Mouse (Mus musculus) embryonic facial prominence, embryonic 12.5 days (tissue): ENCODE data around the gene Glp2r. TPM values are rescaled to one million over a fixed set of nuclear protein-coding genes. Genes with fewer than 3 reads are reported as not detected.

Source experiments
- ATAC-seq: fragments of 200-750 bp; cut with Nextera tagmentation; 2 replicates; pipeline ENCODE4 v1.8.0; 2017; ENCODE audit not compliant: insufficient number of reproducible peaks, insufficient read depth, low FRiP score, low TSS enrichment
- H3K27ac ChIP-seq: fragments of 300-500 bp; sonication (generic); 2 replicates; pipeline ENCODE4 v1.5.1; 2016; ENCODE audit warnings: mild to moderate bottlenecking
- H3K27me3 ChIP-seq: fragments of 300-500 bp; sonication (generic); 2 replicates; pipeline ENCODE4 v1.6.1; 2016; ENCODE audit warnings: mild to moderate bottlenecking, moderate library complexity
- H3K36me3 ChIP-seq: fragments of 300-500 bp; sonication (generic); 2 replicates; pipeline ENCODE4 v1.6.1; 2016; ENCODE audit warnings: mild to moderate bottlenecking
- H3K4me1 ChIP-seq: fragments of 300-500 bp; sonication (generic); 2 replicates; pipeline ENCODE4 v1.6.1; 2016
- H3K4me2 ChIP-seq: fragments of 300-500 bp; sonication (generic); replicated peaks from 2 replicates; pipeline ENCODE4 v1.6.1; 2016; ENCODE audit warnings: mild to moderate bottlenecking, moderate library complexity
- H3K4me3 ChIP-seq: fragments of 300-500 bp; sonication (generic); 2 replicates; pipeline ENCODE4 v1.5.1; 2016; ENCODE audit warnings: mild to moderate bottlenecking
- H3K9ac ChIP-seq: fragments of 300-500 bp; sonication (generic); 2 replicates; pipeline ENCODE4 v1.6.1; 2016; ENCODE audit warnings: mild to moderate bottlenecking, moderate library complexity
- H3K9me3 ChIP-seq: fragments of 300-500 bp; sonication (generic); 2 replicates; pipeline ENCODE4 v1.6.1; 2016; ENCODE audit warnings: mild to moderate bottlenecking, moderate library complexity
- whole genome bisulfite sequencing: fragments of 180-500 bp; shearing (Covaris S2); methylation state at CpG from one replicate; pipeline ENCODE4 v1.1.7; 2016; 5-methylcytosine and 5-hydroxymethylcytosine counted together
- polyA plus RNA-seq: library from polyadenylated mRNA; unstranded; fragments of >200 nt; fragmentation: Nextera tagmentation; extraction: Ambion mirVana; gene quantifications from 2 replicates; pipeline ENCODE4 v1.2.1, GENCODE M21; 2016

The Glp2r gene
- polyA plus RNA-seq, 1 experiment from 2014 or later: 0.08 TPM

DNA sequence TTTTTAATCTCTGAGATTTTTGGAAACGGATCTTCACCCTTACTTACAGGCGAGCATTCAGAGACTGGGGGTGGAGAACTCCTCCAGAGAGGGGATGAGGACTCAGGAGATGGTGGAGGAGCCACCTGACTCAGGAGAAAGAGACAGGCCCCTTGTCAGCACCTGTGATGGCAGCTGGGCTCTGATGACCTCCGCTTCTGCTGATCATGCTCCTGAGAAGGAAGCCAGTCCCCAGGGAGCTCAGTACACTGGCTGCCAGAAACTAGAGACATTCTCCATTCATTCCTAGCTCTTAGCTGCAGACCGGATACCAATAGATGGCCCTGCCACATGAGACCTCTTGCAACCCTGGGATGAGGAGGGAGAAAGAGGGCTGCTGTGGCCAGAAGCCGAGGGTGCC, 128.1 kb downstream of the Glp2r start:
- Histone ChIP-seq H3K4me2 (no peak overlapping the region), H3K36me3 (no peaks in the 10 kb centered on the region), H3K27ac (no peak overlapping the region), H3K9ac (no peak overlapping the region), H3K9me3 (no peaks in the 10 kb centered on the region), H3K4me1 (no peaks in the 10 kb centered on the region), H3K27me3 (no peaks in the 10 kb centered on the region), H3K4me3 (no peak overlapping the region)
- ATAC-seq: no peak
- WGBS: 60% methylated on average over 5 of the region's 5 CpGs

DNA sequence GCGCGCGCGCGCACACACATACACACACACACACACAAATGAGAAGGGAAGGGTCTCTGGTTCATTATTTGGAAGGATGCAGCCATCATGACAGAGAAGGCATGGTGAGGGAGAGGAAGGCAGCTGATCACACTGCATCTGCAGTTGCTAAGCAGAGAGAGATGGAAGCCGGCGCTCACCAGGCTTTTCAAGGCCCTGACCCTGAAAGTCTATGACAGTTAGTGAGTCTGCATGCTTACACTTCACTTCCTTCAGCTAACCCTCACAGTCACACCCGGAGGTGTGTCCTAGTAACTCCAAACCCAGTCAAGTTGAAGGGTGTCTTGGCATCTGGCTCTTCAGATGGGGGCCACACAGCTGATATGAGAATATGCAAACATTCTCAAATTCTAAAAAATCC, 128.5 kb downstream of the Glp2r start:
- Histone ChIP-seq H3K9ac (no peak overlapping the region; the same call in 1 of the 2 replicates), H3K36me3 (no peaks in the 10 kb centered on the region), H3K4me3 (no peak overlapping the region), H3K27ac (no peak overlapping the region), H3K4me1 (no peaks in the 10 kb centered on the region), H3K9me3 (no peaks in the 10 kb centered on the region), H3K4me2 (no peak overlapping the region), H3K27me3 (no peaks in the 10 kb centered on the region)
- WGBS: 91% methylated on average over 8 of the region's 8 CpGs
- no peak for ATAC-seq

DNA sequence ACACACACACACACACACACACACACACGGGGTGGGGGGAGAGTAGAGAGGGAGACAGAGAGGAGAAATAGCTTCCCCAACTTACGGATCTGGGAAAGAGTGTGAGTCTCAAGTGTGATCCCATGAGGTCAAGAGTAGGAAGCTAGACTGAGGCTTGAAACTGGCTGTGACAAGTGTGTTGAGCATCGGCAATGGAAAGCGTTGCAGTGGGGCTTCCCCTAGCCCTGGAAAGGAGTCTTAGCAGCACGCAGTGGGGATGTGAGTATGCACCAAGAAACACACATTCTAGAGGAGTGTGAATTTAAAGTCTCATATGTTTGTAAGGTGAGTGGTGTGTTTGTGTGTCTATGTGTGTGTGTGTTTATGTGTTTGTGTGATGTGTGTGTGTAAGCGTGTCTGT, 130.7 kb downstream of the Glp2r start:
- no peak overlapping the region for H3K4me2 ChIP-seq
- no peak overlapping the region for H3K27ac ChIP-seq
- no peaks in the 10 kb centered on the region for H3K27me3 ChIP-seq
- no peak overlapping the region for H3K4me3 ChIP-seq
- no peak for ATAC-seq
- H3K9me3 ChIP-seq: no peaks in the 10 kb centered on the region
- H3K4me1 ChIP-seq: 0 out of 2 replicates have a peak, but pooled peaks cover 4% of the 10 kb centered on the region
- H3K36me3 ChIP-seq: no peaks in the 10 kb centered on the region
- no peak overlapping the region for H3K9ac ChIP-seq
- whole genome bisulfite sequencing: 87% methylated on average over 6 of the region's 6 CpGs

DNA sequence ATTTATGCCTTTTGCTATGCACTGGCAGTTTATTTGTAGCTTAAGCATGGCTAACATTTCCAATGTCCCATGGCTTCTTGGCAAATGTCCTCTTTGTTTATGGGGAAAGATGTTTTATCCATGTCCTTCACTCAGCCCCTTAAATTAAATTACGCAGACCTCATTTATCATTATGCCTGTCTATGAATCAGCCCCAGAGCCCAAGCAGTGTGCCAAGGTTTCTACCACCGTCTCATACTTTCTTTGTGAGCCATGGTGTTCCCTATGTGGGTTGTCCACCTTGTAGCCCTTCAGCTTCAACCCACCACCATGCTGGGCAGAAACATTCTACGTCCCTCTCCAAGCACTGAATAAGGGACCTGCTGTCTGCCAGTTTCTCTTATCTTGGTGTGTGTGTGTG, 132.6 kb downstream of the Glp2r start:
- Histone ChIP-seq H3K9me3 (no peaks in the 10 kb centered on the region), H3K36me3 (no peaks in the 10 kb centered on the region), H3K4me1 (0 out of 2 replicates have a peak, but pooled peaks cover 4% of the 10 kb centered on the region), H3K27me3 (no peaks in the 10 kb centered on the region), H3K4me3 (no peak overlapping the region), H3K9ac (no peak overlapping the region), H3K27ac (no peak overlapping the region), H3K4me2 (no peak overlapping the region)
- 80% methylated on average over 3 of the region's 3 CpGs for WGBS
- ATAC-seq: no peak

DNA sequence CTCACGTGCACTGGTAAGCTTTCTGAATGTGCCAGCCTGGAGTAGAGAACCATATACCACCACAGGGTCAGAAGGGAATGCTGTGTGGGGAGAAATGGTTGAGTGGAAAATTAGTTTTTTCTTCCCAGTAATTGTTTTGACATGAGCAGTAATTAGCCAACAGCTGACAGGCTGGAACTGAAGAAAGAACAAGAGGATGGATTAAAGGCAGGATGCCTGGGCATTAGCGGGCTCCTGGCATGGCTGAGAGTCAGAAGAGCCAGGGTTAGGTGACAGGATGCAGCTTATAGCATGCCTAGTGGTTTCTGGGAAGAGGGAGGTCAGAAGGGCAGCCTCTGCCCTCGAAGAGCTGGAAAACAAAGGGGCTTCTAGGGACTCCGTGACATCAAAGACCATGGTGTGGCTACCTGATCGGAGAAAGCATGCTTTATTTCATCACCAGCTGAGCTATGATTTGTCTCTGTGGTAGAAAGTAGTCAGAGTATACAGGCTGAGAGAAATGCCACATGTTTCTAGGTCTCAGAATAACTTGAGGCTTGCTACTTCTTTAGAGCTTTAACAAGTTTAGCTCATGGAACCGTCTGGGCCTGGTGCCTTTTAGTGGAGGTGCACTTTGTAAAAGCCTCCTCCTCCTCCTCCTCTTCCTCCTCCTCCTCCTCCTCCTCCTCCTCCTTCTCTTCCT, 133.9 kb downstream of the Glp2r start:
- H3K4me3 ChIP-seq: no peak overlapping the region
- no peak overlapping the region for H3K4me2 ChIP-seq
- no peak for ATAC-seq
- H3K27ac ChIP-seq: no peak overlapping the region
- no peak overlapping the region for H3K9ac ChIP-seq
- no peaks in the 10 kb centered on the region for H3K27me3 ChIP-seq
- H3K36me3 ChIP-seq: no peaks in the 10 kb centered on the region
- H3K4me1 ChIP-seq: 0 out of 2 replicates have a peak, but pooled peaks cover 4% of the 10 kb centered on the region
- 46% methylated on average over 6 of the region's 6 CpGs for WGBS
- H3K9me3 ChIP-seq: no peaks in the 10 kb centered on the region

DNA sequence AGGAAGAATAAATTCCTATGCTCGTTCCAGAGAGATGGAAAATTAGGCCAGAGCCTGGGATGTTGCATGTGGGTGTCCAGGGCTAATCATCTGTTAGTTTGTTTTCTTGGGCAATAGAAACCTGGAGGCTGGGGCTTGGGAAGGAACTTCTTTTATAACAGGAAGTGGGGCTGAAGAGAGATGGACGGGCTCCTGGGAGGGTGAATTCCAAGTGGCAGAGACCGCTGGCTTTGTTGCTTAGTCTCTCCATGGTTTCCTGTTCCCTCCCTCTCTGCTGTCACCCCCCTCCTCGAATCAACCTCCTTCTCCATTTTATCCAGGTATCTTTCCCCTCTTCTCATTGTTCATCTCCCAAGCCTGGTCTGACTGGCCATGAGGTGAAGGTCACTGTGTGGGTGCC, 134.8 kb downstream of the Glp2r start:
- no peak for ATAC-seq
- Histone ChIP-seq H3K4me2 (no peak overlapping the region), H3K4me1 (0 out of 2 replicates have a peak, but pooled peaks cover 4% of the 10 kb centered on the region), H3K27me3 (no peaks in the 10 kb centered on the region), H3K36me3 (no peaks in the 10 kb centered on the region), H3K27ac (no peak overlapping the region), H3K9ac (no peak overlapping the region), H3K9me3 (no peaks in the 10 kb centered on the region), H3K4me3 (no peak overlapping the region)
- 62% methylated on average over 4 of the region's 4 CpGs for WGBS

DNA sequence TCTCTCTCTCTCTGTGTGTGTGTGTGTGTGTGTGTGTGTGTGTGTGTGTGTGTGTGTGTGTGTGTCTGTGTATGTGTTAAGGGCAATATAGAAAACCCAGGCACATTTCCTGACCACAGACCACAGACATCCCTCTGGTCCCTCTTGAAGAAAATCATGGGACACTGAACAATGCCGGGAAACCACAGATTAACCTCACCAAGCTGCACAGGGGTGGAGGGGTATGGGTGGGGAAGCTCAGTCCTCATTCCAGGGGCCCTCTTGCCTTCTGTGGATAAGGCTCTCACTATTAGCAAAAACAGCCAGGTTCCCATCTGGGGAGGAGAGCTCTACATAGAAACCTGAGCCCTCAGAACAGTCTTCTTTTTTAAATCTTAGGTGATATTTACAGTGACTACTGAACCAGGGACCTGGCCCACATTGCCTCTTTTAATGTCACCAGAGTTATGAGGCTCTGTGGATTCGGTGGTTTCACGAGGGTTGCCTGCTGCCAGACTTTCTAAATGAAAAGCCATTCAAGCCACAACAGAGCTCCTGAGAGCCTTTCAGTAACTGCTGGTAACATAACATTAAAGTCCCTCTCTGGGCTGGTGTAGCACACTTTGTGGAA, 137.2 kb downstream of the Glp2r start:
- 0 out of 2 replicates have a peak, but pooled peaks cover 4% of the 10 kb centered on the region for H3K4me1 ChIP-seq
- WGBS: 65% methylated on average over 3 of the region's 3 CpGs
- no peak for ATAC-seq
- no peak overlapping the region for H3K27ac ChIP-seq
- H3K9me3 ChIP-seq: no peaks in the 10 kb centered on the region
- no peaks in the 10 kb centered on the region for H3K27me3 ChIP-seq
- H3K36me3 ChIP-seq: no peaks in the 10 kb centered on the region
- no peak overlapping the region for H3K4me2 ChIP-seq
- no peak overlapping the region for H3K9ac ChIP-seq
- no peak overlapping the region for H3K4me3 ChIP-seq

DNA sequence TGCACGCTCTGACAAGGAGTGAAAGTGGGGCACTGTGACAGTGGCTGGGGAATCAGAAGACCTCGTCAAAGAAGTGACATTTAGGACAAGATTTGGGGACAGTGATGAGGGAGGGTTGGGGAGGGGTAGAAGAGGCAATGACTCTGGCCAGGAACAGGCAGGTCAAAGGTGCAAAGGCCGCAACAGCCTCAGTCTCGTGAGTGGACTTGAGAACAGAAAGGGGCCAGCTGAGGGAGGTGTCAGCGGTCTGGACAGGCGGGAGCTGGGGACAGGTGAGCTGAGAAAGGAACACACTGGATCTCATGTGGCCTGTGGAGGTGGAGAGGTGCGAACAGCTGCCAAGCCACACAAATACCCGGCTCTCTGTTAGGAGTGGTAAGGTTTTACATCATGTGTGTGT, 138.0 kb downstream of the Glp2r start:
- no peak for ATAC-seq
- no peak overlapping the region for H3K4me2 ChIP-seq
- no peaks in the 10 kb centered on the region for H3K36me3 ChIP-seq
- no peaks in the 10 kb centered on the region for H3K9me3 ChIP-seq
- 74% methylated on average over 8 of the region's 8 CpGs for WGBS
- no peak overlapping the region for H3K27ac ChIP-seq
- H3K9ac ChIP-seq: no peak overlapping the region
- no peaks in the 10 kb centered on the region for H3K27me3 ChIP-seq
- H3K4me1 ChIP-seq: 0 out of 2 replicates have a peak, but pooled peaks cover 4% of the 10 kb centered on the region
- H3K4me3 ChIP-seq: no peak overlapping the region

DNA sequence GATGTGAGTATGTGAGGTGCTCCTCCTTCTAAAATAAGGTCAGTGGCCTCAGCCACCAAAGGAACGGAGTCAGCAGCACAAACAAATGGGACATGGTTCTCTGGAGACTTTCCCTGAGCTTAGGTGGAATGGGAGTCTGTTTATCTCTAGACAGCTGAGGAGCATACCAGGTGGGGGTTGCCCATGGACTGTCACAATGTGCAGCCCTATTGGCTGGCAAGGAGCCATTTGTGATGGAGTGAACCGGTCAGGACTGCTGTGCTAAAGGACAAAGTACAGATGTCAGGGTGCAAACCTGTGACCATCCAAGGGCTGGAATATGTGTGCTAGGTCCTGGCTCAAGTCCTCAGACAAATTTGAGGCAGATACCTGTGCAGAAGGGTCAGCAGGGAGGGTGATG, 142.4 kb downstream of the Glp2r start:
- Histone ChIP-seq H3K27me3 (no peaks in the 10 kb centered on the region), H3K9ac (no peak overlapping the region), H3K4me2 (no peak overlapping the region), H3K27ac (no peak overlapping the region), H3K4me1 (no peaks in the 10 kb centered on the region), H3K4me3 (no peak overlapping the region), H3K9me3 (no peaks in the 10 kb centered on the region), H3K36me3 (no peaks in the 10 kb centered on the region)
- ATAC-seq: no peak
- 73% methylated on average over 2 of the region's 2 CpGs for WGBS

DNA sequence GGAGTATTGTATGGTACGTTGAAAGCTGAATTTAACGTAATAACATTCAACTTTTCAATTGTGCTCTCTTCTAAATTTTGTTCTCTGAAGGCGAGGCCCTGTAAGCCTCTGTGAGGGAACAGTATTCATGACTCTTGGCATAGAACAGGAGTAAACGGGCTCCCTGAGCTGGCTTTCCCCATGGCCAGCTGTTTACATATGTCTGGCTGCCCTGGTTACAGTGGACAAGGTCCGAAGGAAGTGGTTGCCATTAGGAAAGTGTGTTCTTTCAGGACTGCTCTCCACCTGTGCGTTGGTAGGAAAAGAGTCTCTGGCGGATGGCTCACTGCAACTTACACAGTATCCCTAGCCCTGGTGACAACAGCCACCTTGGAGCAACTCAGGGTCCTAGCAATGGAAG, 143.8 kb downstream of the Glp2r start:
- H3K4me2 ChIP-seq: no peak overlapping the region
- no peak overlapping the region for H3K4me3 ChIP-seq
- 83% methylated on average over 7 of the region's 7 CpGs for WGBS
- no peaks in the 10 kb centered on the region for H3K36me3 ChIP-seq
- H3K27me3 ChIP-seq: no peaks in the 10 kb centered on the region
- no peak overlapping the region for H3K9ac ChIP-seq
- ATAC-seq: no peak
- H3K4me1 ChIP-seq: no peaks in the 10 kb centered on the region
- H3K27ac ChIP-seq: no peak overlapping the region
- H3K9me3 ChIP-seq: no peaks in the 10 kb centered on the region

DNA sequence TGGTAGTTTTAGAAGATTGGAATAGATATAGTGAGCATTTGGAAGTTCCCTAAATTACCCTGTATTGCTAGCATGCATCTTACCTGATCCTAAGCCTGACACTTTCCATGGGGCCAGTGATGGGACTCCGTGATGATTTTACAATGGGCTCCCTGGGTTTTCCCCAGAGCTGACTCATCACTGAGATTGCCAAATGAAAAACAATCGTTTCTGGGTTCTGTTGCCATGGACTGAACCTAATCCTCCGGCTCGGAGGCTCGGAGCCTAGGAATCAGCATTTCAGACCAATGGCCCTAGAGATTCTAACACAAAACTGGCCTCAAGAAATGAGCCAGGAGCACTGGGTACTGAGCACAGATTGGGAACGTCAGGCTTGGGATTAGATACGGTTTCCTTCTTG, 148.6 kb downstream of the Glp2r start:
- H3K27me3 ChIP-seq: no peaks in the 10 kb centered on the region
- H3K36me3 ChIP-seq: no peaks in the 10 kb centered on the region
- no peaks in the 10 kb centered on the region for H3K4me1 ChIP-seq
- H3K9ac ChIP-seq: no peak overlapping the region
- 82% methylated on average over 7 of the region's 7 CpGs for WGBS
- no peaks in the 10 kb centered on the region for H3K9me3 ChIP-seq
- H3K4me2 ChIP-seq: no peak overlapping the region
- H3K4me3 ChIP-seq: no peak overlapping the region
- H3K27ac ChIP-seq: no peak overlapping the region
- ATAC-seq: no peak

DNA sequence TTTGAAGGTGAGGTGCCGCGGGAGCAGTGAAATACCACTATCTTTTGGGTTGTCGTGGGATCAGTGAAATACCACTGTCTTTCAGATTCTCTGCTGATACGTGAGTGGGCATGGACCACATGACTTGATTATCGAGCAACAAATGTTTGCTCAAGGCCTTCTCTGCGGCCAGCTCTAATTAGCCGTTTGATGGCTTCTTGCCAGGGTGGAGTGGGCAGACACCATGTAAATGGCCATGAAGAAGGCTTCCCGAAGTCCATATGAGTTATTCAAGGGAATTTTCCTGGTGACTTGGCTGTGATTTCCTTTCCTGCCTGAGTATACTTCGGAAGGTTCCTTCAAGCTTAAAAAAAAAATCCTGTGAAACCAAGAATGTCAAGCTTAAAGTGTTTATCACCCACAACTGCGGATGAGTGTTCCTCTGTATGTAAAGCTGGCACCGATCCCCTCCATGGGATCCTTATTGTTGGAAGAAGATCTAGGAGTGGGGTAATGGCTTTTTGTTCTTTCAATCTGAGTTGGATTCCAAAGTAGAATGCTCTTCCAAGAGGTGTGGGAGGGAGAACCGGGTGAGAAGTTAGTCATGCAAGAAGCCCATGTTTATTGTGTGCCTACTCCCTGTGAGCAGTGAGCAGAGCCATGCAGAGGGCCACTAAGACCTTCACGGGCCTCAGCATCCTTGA, 154.3 kb downstream of the Glp2r start:
- WGBS: 93% methylated on average over 13 of the region's 13 CpGs
- Histone ChIP-seq H3K36me3 (no peaks in the 10 kb centered on the region), H3K4me1 (no peaks in the 10 kb centered on the region), H3K4me3 (no peak overlapping the region), H3K4me2 (no peak overlapping the region), H3K27ac (no peak overlapping the region), H3K9me3 (no peaks in the 10 kb centered on the region), H3K27me3 (no peaks in the 10 kb centered on the region), H3K9ac (no peak overlapping the region)
- no peak for ATAC-seq
